Mouse (Mus musculus) cerebellum, postnatal 36 days (tissue): ENCODE measurements around the gene Ehbp1l1.

Experiments
- DNase-seq, 2 experiments: peaks; one replicate each; pipeline ENCODE4 v3.0.0; 2021 to 2022; ENCODE audit warnings: mixed read lengths in 2 of 2

The Ehbp1l1 gene

GRCm38 (mm10) chr19:5731264-5731978, 5.3 kb upstream of the Ehbp1l1 start:
- DNase-seq, result peak; percentile 94 to 95

- DNase-seq, result peak; percentile 39 to 51
Measured at GRCm38 (mm10) chr19:5730314-5731186, 4.4 kb upstream of the Ehbp1l1 start.

- peak; percentile 82 to 84 for DNase-seq
Measured at GRCm38 (mm10) chr19:5729444-5729815, 3.3 kb upstream of the Ehbp1l1 start, which contains the start of gene Fam89b. TSS of gene Fam89b (minus strand) at chr19:5729653.

GRCm38 (mm10) chr19:5728631-5729443, 2.7 kb upstream of the Ehbp1l1 start:
- DNase-seq, result peak; percentile 61 to 63

GRCm38 (mm10) chr19:5727701-5728100, 1.6 kb upstream of the Ehbp1l1 start:
- peak; percentile 87 to 89 for DNase-seq

DNA sequence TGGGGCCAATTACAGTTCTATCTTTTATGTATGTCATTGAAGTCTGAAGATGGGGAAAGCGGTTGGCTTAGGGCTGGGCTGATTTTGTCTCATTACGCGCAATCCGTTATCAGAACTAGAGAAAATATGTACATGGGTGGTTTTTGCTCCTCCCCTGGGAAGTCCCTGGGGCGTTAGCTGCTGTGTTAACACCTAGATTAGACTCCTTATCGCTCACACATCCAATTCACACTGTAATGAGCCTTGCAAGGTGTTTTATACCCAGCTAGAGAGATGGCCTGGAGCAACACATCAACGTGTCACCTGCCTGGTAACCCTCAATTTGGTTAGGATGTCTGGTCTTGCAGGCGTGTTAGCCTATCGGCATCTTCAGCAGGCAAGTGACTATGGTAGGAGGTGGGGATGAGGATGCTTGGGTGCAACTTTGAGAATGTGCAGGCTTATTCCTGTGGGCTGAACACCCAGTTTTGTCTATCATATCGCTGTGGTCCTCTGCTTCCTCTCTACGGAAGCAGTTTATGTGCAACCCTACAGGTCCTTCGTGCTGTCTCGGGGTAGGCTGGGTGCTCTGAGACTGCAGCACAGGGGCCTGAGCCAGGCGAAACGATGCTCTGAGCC, 953 bp upstream of the Ehbp1l1 start:
- DNase-seq, result no peak

GRCm38 (mm10) chr19:5725029-5725707, 949 bp downstream of the Ehbp1l1 start:
- DNase-seq, result no peak

DNA sequence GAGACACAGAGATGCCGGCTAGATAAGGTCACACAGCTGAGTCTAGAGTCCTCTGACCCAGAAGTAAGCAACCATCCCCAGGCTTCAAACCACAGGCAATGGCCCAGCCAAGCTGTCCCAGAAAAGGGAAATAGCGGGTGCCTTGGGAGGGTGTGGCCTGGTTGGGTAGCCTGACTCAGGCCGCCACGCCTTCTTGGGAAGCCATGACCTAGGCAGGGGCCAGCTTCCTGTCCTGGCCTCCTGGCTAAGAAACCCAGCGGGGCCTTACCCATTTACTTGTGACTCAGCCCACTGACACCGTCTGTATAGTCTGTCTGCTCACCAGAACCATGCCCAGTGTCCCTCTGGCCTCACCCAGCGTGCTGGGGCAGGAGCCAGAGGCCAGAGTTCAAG, 1.6 kb downstream of the Ehbp1l1 start:
- DNase-seq, result no peak

GRCm38 (mm10) chr19:5723934-5724548, 2.1 kb downstream of the Ehbp1l1 start:
- DNase-seq, result no peak

- DNase-seq, result no peak
Measured at GRCm38 (mm10) chr19:5722848-5723425, 3.2 kb downstream of the Ehbp1l1 start.

- DNase-seq, result no peak
Measured at GRCm38 (mm10) chr19:5721233-5721632, 4.9 kb downstream of the Ehbp1l1 start.

- DNase-seq, result no peak
Measured at GRCm38 (mm10) chr19:5716955-5717354, 9.2 kb downstream of the Ehbp1l1 start.

- DNase-seq, result peak; percentile 50 to 59
Measured at GRCm38 (mm10) chr19:5715793-5716688, 10.1 kb downstream of the Ehbp1l1 start.

DNA sequence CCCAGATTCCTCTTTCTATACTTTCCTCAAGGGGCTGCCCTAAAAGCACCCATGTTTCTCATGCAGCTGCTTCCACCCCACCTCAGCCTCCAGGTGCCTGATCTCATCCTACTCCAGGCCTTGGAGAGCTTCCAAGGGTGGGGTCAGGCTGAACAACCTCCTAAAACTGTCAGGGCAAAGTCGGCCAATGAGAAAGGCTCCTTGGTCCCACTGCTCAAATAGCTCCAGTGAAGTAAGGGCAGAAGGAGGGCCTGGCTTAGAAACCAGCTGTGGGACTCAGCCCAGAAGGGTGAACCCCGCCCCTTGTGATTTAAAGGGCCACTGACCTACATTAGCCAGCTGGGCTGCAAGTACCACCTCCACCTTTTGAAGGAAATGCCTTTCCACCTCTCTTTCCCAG, 12.4 kb downstream of the Ehbp1l1 start:
- DNase-seq, result no peak

- no peak for DNase-seq
Measured at GRCm38 (mm10) chr19:5713255-5713654, 12.9 kb downstream of the Ehbp1l1 start.

- no peak for DNase-seq
Measured at GRCm38 (mm10) chr19:5711907-5712460, 14.1 kb downstream of the Ehbp1l1 start.

DNA sequence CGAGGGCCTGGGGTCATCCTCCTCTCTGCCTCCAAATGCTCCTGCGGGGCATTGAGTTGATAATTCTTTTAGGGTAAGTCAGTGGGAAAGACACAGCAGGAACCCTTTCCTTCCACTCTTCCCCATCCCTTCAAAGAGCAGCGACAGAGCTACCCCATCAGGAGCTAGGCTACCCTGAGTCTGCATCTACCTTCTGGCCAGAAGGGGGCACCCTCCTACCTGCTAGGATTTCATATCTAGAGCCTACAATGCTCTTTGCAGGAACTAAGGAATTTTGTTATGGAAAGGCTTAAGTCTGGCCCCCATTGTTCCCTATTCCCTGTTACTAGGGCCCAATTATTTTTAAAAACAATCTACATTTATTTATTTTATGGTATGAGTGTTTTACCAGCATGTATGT, 14.9 kb downstream of the Ehbp1l1 start:
- DNase-seq, result peak; percentile 82 to 87

GRCm38 (mm10) chr19:5710581-5710980, 15.5 kb downstream of the Ehbp1l1 start:
- no peak for DNase-seq

DNA sequence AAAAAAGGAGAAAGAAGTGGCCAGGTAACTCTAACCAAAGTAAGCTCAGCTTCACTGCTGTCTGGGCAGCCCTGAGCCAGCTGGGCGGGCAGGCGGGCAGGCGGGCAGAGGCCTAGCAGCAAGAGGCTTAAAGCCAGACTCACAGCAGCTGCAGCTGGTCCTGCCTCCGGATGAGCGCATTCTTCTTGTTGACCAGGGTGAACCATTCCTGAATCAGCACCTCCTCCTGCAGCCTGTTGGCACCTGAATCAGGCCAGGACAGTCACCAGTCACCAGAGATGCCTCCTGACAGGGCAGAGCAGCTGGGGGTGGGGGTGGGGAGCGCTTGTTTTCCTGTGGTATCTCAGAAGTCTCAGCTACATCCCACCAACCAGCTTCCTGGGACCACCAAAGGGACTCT, 16.0 kb downstream of the Ehbp1l1 start:
- DNase-seq, result no peak
